ENCODE assay signal across 8 mouse cellular contexts in genomic region chr5:139932595-139933271, GRCm38 (mm10). TPM values are rescaled to one million over a fixed set of nuclear protein-coding genes. Genes with fewer than 3 reads are reported as not detected.
DNase-seq lines count a peak whose midpoint lies in the region; ATAC-seq and TF ChIP-seq lines count a peak whose summit lies in the region.

No protein-coding gene starts in this region.

- 31% methylated on average over 13 of the region's 13 CpGs for WGBS in lung, embryonic 14.5 days

- TF ChIP-seq CTCF in lung, embryonic 14.5 days (IDR thresholded peaks at IDR 0.05; ENCODE audit: low read depth) = no peak

- H3K27ac ChIP-seq in lung, embryonic 14.5 days (ENCODE audit: low read depth) = no peak overlapping the region

- no peak overlapping the region for H3K9ac ChIP-seq in lung, embryonic 14.5 days

- no peaks in the 10 kb centered on the region for H3K36me3 ChIP-seq in lung, embryonic 14.5 days (ENCODE audit: insufficient read depth)

- no peak overlapping the region for H3K4me3 ChIP-seq in lung, embryonic 14.5 days (ENCODE audit: low read depth, low read length)

- 0 out of 2 replicates have a peak, but pooled peaks cover 2% of the 10 kb centered on the region for H3K27me3 ChIP-seq in lung, embryonic 14.5 days (ENCODE audit: insufficient read depth, low read length)

- peaks cover 9% of the 10 kb centered on the region; the same call in 1 of the 2 replicates for H3K4me1 ChIP-seq in lung, embryonic 14.5 days (ENCODE audit: insufficient read depth)

- no peaks in the 10 kb centered on the region for H3K9me3 ChIP-seq in lung, embryonic 14.5 days (ENCODE audit: low read depth, low read length)

- peak; percentile 18; the same call in 1 of the 2 replicates for ATAC-seq in granulocyte monocyte progenitor cell, adult 5-6 weeks (replicated peaks; ENCODE audit: poor library complexity, severe bottlenecking)
- peak; percentile 40 for ATAC-seq in lung, embryonic 14.5 days (ENCODE audit: insufficient read depth)

- DNase-seq in layer of hippocampus, adult 11-12 months (ENCODE audit: low spot score) = peak; percentile 33
- DNase-seq in layer of hippocampus, postnatal 14 days (ENCODE audit: low spot score in 2 of 2) = no peak
- peak; percentile 52 for DNase-seq in c-Kit-positive CD71-negative TER-119-negative erythroid progenitor cells, embryonic 14.5 days (ENCODE audit: low read depth)
- DNase-seq in kidney, postnatal 10 days = peak; percentile 90
- DNase-seq in lung, embryonic 14.5 days = peak; percentile 90
- peak; percentile 88 for DNase-seq in retina, postnatal 1 day
- DNase-seq in cerebellum, adult 8-10 months = no peak

- peak overlapping the region; percentile 23; the same call in 1 of the 2 replicates for H3K4me2 ChIP-seq in lung, embryonic 14.5 days

RNA-seq across cellular contexts. Expression of gene Elfn1, which starts 25.0 kb away (rescaled TPM):
- total RNA-seq in layer of hippocampus, postnatal 14 days (2021) = 10 to 100 TPM; 29.9 to 33.8 TPM
- not detected in 2 replicates for total RNA-seq in granulocyte monocyte progenitor cell, adult 5-6 weeks (2014; fragmentation: Nextera tagmentation)
- not detected in 2 replicates for total RNA-seq in granulocyte monocyte progenitor cell, adult 5-6 weeks (2017)
- 0.12 and 0.46 TPM in 2 replicates for polyA plus RNA-seq in lung, embryonic 14.5 days (2014; fragmentation: Nextera tagmentation; extraction: Ambion mirVana)

Comparison
In these comparisons a context has a peak if more than half of its experiments do, and no peak if none do; other contexts are left out.
1. DNase-seq: peak in layer of hippocampus, adult 11-12 months (single experiment), c-Kit-positive CD71-negative TER-119-negative erythroid progenitor cells, embryonic 14.5 days (single experiment), kidney, postnatal 10 days (single experiment), lung, embryonic 14.5 days (single experiment) and retina, postnatal 1 day (single experiment); none in layer of hippocampus, postnatal 14 days (0 of 2) and cerebellum, adult 8-10 months (single experiment).
2. RNA of gene Elfn1, which starts 25.0 kb away (total RNA-seq): 29.9 to 33.8 TPM in layer of hippocampus, postnatal 14 days; not detected in granulocyte monocyte progenitor cell, adult 5-6 weeks; every median in the first group is over 10 times any median in the second.